Mouse (Mus musculus) embryonic facial prominence, embryonic 10.5 days (tissue): ENCODE results near the gene Hadha. TPM values are rescaled to one million over a fixed set of nuclear protein-coding genes. Genes with fewer than 3 reads are reported as not detected.
A peak's percentile ranks its signal among the peaks of the same experiment; 100 is the strongest.

Source experiments
- DNase-seq: peaks from one replicate; pipeline ENCODE4 v3.0.0-alpha.2; 2017; ENCODE audit warnings: low spot score
- H3K27ac ChIP-seq: fragments of 300-500 bp; sonication (generic); replicated peaks from 2 replicates; pipeline ENCODE4 v1.5.1; 2016; ENCODE audit warnings: mild to moderate bottlenecking
- H3K27me3 ChIP-seq: fragments of 300-500 bp; sonication (generic); replicated peaks from 2 replicates; pipeline ENCODE4 v1.6.1; 2016; ENCODE audit warnings: low read depth, mild to moderate bottlenecking; ENCODE audit not compliant: poor library complexity, severe bottlenecking
- H3K36me3 ChIP-seq: fragments of 300-500 bp; sonication (generic); replicated peaks from 2 replicates; pipeline ENCODE4 v1.6.1; 2016; ENCODE audit warnings: mild to moderate bottlenecking, moderate library complexity
- H3K4me1 ChIP-seq: fragments of 300-500 bp; sonication (generic); 2 replicates; pipeline ENCODE4 v1.6.1; 2016
- H3K4me3 ChIP-seq: fragments of 300-500 bp; sonication (generic); 2 replicates; pipeline ENCODE4 v1.5.1; 2016; ENCODE audit warnings: mild to moderate bottlenecking, moderate library complexity
- H3K9me3 ChIP-seq: fragments of 300-500 bp; sonication (generic); 2 replicates; pipeline ENCODE4 v1.6.1; 2016; ENCODE audit warnings: mild to moderate bottlenecking
- WGBS: fragments of 180-500 bp; shearing (Covaris S2); methylation state at CpG from one replicate; pipeline ENCODE4 v1.1.7; 2016; 5-methylcytosine and 5-hydroxymethylcytosine counted together
- microRNA counts: library from miRNA; unstranded; fragments of <30 nt; microRNA quantifications from one replicate; lab custom pipeline; 2017
- microRNA-seq: library from miRNA; unstranded; fragments of <30 nt; microRNA quantifications from one replicate; pipeline ENCODE4, GENCODE M21; 2017
- polyA plus RNA-seq: library from polyadenylated mRNA; unstranded; fragments of >200 nt; fragmentation: Nextera tagmentation; extraction: Ambion mirVana; gene quantifications from 2 replicates; pipeline ENCODE4 v1.2.1, GENCODE M21; 2016

Gene Hadha
- polyA plus RNA-seq, 1 experiment from 2014 or later, result 114 TPM

DNA sequence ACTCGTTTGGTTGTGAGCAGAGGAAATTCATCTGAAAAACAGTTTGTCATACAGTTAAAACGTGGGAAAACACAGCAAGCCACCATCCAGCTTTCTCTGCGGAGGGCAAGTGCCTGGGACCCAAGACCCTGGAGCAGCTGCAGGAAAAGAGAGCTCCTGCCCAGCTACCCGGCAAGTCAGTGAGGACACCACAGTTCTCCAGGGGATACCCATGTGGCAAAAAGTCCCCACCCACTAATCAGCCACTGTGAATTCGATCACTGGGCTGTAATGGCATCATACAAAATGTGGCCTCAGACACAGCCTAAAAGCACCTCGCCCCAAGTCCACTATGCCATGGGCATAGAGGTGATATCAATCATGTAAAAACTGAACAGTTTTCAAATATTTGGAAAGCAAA lies 83.3 kb downstream of the Hadha start:
- Histone ChIP-seq H3K4me3 (peak overlapping the region; percentile 89), H3K36me3 (peaks cover 51% of the 10 kb centered on the region), H3K9me3 (no peaks in the 10 kb centered on the region), H3K27me3 (no peaks in the 10 kb centered on the region), H3K4me1 (peaks cover 17% of the 10 kb centered on the region), H3K27ac (no peak overlapping the region)
- DNase-seq, result no peak
- WGBS, result 85% methylated on average over 6 of the region's 6 CpGs

MicroRNA genes within 50 kb of the gene (microRNA counts, 519-probe panel; counts per million panel counts)
- 4,109 counts per million, percentile 78 among the panel's probes with 10 or more counts for microRNA mmu-miR-1960 (lab: Ali Mortazavi, UCI)

Small RNA genes lying within 50 kb of the gene (microRNA-seq; reads per million reads assigned to microRNA genes)
- gene Mir1960, result 1.8 reads per million

Other genes starting within 250 kb of the Hadha start
- gene Il6, start 142.0 kb downstream of the Hadha start, polyA plus RNA-seq, result not detected in 2 replicates
- gene Tyms, start 81.5 kb downstream of the Hadha start, polyA plus RNA-seq, result 379 and 382 TPM in 2 replicates
- gene Garem2, start 50.0 kb downstream of the Hadha start, polyA plus RNA-seq, result 1.7 and 2.1 TPM in 2 replicates
- gene 3110082J24Rik, start 49.1 kb downstream of the Hadha start, polyA plus RNA-seq, result 0.54 and 0.65 TPM in 2 replicates
- 107 and 109 TPM in 2 replicates for gene Hadhb, start 86 bp upstream of the Hadha start, polyA plus RNA-seq
- gene Adgrf3, start 50.6 kb upstream of the Hadha start, polyA plus RNA-seq, result not detected in 2 replicates
- 21.0 and 21.7 TPM in 2 replicates for gene Selenoi, start 77.4 kb upstream of the Hadha start, polyA plus RNA-seq
- gene Drc1, start 126.2 kb upstream of the Hadha start, polyA plus RNA-seq, result 0.22 and 0.25 TPM in 2 replicates